Mouse (Mus musculus) brown adipose tissue, adult 24 weeks (tissue): ENCODE measurements around the gene Tns1. TPM values are rescaled to one million over a fixed set of nuclear protein-coding genes. Genes with fewer than 3 reads are reported as not detected.
A peak's percentile ranks its signal among the peaks of the same experiment; 100 is the strongest.
"Not testable (repeated sequence)": the region's sequence is repeated elsewhere in the genome, so short reads cannot be mapped to it uniquely, and the experiment has no call there.

ENCODE experiments used
- H3K27ac ChIP-seq: fragments of 200-500 bp; replicated peaks from 2 replicates; pipeline ENCODE4 v1.5.1; 2012; ENCODE audit warnings: low read depth, mild to moderate bottlenecking, low read length
- H3K4me1 ChIP-seq: fragments of 200-500 bp; 2 replicates; pipeline ENCODE4 v1.6.1; 2012; ENCODE audit warnings: low read length, mixed read lengths; ENCODE audit not compliant: control insufficient read depth, insufficient read depth, insufficient read length
- H3K4me3 ChIP-seq: fragments of 200-500 bp; 2 replicates; pipeline ENCODE4 v1.5.1; 2012; ENCODE audit warnings: low read depth, mild to moderate bottlenecking, low read length, moderate library complexity; ENCODE audit not compliant: insufficient read depth
- polyA plus RNA-seq: library from polyadenylated mRNA; stranded (reverse); fragments of >200 nt; gene quantifications from 2 replicates; pipeline ENCODE4 v1.2.4, GENCODE M21; 2012; ENCODE audit not compliant: missing spikeins, insufficient read depth, insufficient read length

Tns1 gene
- polyA plus RNA-seq, 1 experiment: 237 TPM

DNA sequence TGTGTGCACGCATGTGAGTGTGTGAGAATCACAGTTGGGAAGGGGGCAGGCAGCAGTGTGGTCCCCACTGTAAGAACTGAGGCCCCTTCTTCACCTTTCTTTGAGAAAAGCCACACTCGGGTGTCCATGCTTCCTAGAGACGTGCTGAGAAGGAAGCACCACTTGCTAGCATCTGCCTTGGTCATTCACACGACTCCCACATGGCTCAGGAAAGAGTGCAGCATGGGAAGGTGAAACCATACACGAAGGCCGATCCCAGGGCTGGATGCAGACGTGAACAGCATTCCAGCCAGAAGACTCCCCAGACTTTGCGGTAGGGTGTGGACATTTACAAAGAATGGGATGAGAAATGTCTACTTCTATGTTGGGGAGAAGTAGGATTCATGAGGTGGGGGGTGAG lies 212.3 kb downstream of the Tns1 start:
- 0 out of 2 replicates have a peak, but pooled peaks cover 4% of the 10 kb centered on the region for H3K4me1 ChIP-seq
- no peak overlapping the region for H3K4me3 ChIP-seq
- H3K27ac ChIP-seq: no peak overlapping the region

DNA sequence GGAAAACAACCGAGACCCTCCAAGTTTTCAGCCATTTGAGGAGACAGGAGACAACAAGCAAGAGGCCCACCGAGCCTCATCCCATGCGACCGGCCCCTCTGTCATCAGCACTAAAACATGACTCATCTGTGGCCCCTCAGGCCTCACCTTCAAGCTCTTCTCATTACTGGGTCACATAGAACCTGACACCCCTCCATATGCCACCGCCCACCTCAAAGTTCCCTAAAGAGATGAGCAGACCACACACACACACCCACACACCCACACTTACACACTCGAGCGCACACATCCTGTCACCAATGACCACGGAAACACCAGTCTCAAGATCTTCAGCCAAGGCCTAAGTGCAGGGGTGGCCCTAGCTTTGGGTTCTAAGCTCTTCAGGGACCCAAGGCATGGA lies 213.5 kb downstream of the Tns1 start:
- Histone ChIP-seq H3K27ac (no peak overlapping the region), H3K4me1 (0 out of 2 replicates have a peak, but pooled peaks cover 4% of the 10 kb centered on the region), H3K4me3 (no peak overlapping the region)

GRCm38 (mm10) chr1:73910111-73910510 lies 214.1 kb downstream of the Tns1 start:
- H3K4me1 ChIP-seq: 0 out of 2 replicates have a peak, but pooled peaks cover 4% of the 10 kb centered on the region
- H3K27ac ChIP-seq: no peak overlapping the region
- H3K4me3 ChIP-seq: no peak overlapping the region

DNA sequence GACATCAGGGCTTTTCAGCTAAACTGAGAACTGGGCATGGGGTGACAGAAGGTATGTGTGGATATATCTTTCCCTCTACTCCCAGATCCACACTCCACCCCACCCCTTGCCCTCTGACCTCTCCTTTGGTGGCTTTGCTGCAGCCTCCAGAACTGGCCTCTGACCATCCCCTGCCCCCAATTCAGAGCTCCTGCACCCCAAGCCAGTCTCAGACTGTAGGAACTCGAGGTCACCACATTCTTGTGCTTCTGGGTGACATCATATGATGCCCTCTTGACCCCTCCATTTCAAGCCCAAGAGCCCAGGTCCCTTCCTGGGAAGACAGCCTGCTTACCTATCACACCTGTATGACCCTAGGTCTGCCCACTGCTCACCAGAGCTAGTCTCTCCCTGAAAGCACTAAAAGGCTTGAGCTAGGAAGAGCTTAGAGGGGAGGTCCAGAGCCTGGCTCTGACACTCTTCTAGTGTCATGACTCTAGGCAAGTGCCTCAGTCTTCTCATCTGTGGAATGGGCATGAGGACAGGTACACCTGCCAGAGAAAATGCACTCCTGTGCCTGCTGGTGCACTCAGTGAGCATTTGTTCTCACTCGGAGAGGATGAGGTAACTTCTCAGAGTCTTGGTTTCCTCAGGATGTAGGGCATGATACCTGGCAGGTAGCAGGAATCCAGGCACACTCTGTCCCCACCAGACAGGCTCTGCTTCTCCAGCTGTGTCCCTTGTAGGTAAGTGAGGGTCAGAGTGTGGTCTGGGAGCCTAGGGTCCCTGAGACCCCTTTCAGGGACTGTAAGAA lies 214.9 kb downstream of the Tns1 start:
- no peak overlapping the region for H3K27ac ChIP-seq
- H3K4me3 ChIP-seq: no peak overlapping the region

DNA sequence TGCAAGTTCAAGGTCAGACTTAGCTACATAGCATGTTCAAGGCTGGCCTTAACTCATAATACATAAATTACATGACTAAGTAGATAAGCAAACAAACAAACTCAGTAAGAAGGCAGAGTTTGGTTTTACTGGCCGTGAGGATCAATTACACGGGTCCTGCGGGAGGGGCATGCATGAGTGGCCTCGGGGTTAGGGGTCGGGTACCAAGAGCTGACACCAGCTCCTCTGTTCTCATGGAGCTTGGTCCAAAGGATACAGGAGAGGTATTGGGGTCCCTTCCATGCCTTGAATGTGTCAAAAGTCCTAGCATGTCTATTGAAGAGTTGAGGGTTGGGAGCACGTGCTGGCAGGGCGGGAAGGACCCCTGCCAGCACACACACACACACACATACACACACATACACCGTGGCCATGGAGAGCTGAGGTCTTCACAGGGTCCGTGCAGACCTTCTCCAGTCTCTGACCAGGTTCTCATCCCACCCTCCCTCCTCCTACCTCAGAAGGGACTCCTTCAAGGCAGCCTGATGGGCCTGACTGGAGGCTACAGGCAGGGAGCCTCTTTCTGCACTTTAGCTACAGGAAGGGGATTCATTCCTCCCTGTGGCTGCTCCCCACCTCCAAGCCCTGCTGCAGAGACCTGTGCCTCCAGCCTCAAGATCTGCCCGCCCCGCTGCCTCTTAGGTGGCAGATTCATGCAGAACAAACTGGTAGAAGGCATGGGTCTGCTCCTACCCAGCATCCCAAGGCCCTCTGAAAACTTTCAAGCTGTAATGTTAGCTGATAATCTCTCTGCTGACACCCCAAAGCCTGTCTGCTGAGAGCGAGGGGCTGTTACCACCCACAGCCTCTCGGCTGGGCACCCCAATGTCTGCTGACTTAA lies 215.9 kb downstream of the Tns1 start:
- H3K27ac ChIP-seq: no peak overlapping the region
- 0 out of 2 replicates have a peak, but pooled peaks cover 2% of the 10 kb centered on the region for H3K4me1 ChIP-seq
- H3K4me3 ChIP-seq: no peak overlapping the region

More for the DNA sequence above, 214.9 kb downstream of the Tns1 start:
- H3K4me1 ChIP-seq: 0 out of 2 replicates have a peak, but pooled peaks cover 4% of the 10 kb centered on the region

- Histone ChIP-seq H3K27ac (no peak overlapping the region), H3K4me3 (no peak overlapping the region), H3K4me1 (0 out of 2 replicates have a peak, but pooled peaks cover 2% of the 10 kb centered on the region)
Observed at GRCm38 (mm10) chr1:73907166-73907565, 217.1 kb downstream of the Tns1 start.

DNA sequence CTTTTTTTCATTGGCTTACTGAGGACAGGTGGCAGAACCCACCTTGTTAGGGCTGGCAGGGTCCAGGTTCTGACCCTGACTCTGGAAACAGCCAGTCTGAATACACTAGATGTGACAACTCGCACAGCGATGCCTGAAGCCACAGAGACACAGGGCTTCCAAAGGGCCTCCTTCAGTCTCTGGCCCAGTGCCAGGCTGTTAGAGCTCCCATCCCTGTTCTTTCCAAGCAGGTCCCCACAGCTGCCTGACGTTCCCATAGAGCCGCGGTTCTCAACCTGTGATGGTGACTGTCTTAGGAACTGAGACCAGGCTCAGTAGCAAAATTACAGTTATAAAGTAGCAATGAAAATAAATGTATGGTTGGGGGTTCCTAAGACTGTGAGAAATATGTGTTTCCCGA lies 217.9 kb downstream of the Tns1 start:
- no peak overlapping the region for H3K27ac ChIP-seq
- H3K4me3 ChIP-seq: no peak overlapping the region
- 0 out of 2 replicates have a peak, but pooled peaks cover 2% of the 10 kb centered on the region for H3K4me1 ChIP-seq

GRCm38 (mm10) chr1:73905811-73906190 lies 218.4 kb downstream of the Tns1 start:
- no peak overlapping the region for H3K27ac ChIP-seq
- 0 out of 2 replicates have a peak, but pooled peaks cover 2% of the 10 kb centered on the region for H3K4me1 ChIP-seq
- H3K4me3 ChIP-seq: no peak overlapping the region

GRCm38 (mm10) chr1:73905111-73905810 lies 219.0 kb downstream of the Tns1 start:
- Histone ChIP-seq H3K27ac (no peak overlapping the region), H3K4me3 (no peak overlapping the region), H3K4me1 (0 out of 2 replicates have a peak, but pooled peaks cover 2% of the 10 kb centered on the region)

- H3K4me1 ChIP-seq: 0 out of 2 replicates have a peak, but pooled peaks cover 2% of the 10 kb centered on the region
- H3K4me3 ChIP-seq: no peak overlapping the region
- H3K27ac ChIP-seq: no peak overlapping the region
Observed at GRCm38 (mm10) chr1:73904641-73905040, 219.6 kb downstream of the Tns1 start.

- Histone ChIP-seq H3K4me1 (0 out of 2 replicates have a peak, but pooled peaks cover 2% of the 10 kb centered on the region), H3K4me3 (no peak overlapping the region), H3K27ac (no peak overlapping the region)
Observed at GRCm38 (mm10) chr1:73903035-73903434, 221.2 kb downstream of the Tns1 start.

DNA sequence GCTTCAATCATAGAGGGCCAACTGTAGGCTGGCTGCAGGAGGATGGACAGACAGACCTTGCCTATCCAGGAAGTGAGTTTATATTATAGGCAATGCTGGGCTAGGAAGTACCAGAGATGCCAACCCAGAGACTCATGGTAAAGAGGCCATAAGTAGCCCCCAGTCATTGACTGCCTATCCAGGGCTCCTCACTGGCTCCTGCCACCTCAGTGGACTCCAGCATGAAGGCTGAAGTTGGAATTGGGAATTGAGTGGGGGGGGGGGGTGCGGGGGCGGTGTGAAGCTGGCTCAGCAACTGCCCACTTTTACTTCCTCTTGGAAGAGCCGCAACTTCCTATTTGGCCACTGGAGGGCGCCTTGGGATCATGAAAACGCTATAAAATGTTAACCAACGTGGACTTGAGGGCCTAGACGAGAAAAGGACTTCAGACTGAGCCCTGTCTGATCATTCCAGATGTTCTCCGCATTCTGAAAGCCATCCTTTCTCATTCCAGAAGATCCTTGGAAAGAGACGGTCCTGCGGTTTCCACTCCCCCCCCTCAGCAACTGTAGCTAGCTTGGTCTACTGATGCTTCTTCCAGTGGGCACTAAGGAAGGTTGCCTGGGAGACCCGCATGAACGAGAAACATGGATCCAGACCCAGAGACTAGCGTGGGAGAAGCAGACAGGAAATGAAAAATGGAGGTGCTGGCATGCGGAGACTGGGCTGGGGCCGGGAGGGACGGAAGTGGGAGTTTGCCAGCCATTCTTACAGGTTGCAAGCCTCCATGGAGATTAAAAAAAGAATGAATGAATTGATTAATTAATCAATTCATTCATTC lies 221.9 kb downstream of the Tns1 start:
- Histone ChIP-seq H3K4me1 (0 out of 2 replicates have a peak, but pooled peaks cover 2% of the 10 kb centered on the region), H3K4me3 (no peak overlapping the region), H3K27ac (0 out of 2 replicates have a peak overlapping the region, but pooled peaks have one; percentile 29)

GRCm38 (mm10) chr1:73901496-73901899 lies 222.8 kb downstream of the Tns1 start:
- H3K27ac ChIP-seq: no peak overlapping the region
- H3K4me3 ChIP-seq: no peak overlapping the region
- 0 out of 2 replicates have a peak, but pooled peaks cover 2% of the 10 kb centered on the region for H3K4me1 ChIP-seq

DNA sequence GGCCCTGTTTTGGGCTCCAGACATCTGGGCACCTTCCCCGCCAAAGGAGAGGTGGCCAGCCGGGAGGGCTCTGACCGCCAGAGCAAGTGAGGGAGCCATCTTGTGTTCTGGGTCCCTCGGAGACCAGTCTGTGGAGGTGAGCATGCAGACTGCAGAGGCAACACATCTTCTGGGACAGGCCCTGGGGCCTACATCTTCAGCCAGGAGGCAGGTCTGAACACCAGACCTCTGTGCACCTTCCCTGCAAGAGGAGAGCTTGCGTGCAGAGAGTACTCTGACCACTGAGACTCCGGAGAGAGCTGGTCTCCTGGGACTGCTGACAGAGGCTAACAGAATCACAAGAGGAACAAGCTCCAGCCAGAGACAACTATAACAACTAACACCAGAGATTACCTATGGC lies 228.8 kb downstream of the Tns1 start:
- H3K4me3 ChIP-seq, H3K27ac ChIP-seq, H3K4me1 ChIP-seq: not testable (repeated sequence)
